Comparison of ENCODE assay signal across 17 mouse cellular contexts in genomic region chr14:22036802-22037497, GRCm38 (mm10). TPM values are rescaled to one million over a fixed set of nuclear protein-coding genes. Genes with fewer than 3 reads are reported as not detected.
DNase-seq lines count a peak whose midpoint lies in the region; ATAC-seq lines count a peak whose summit lies in the region.
"Had no signal": no experiment of that assay in that cellular context is flagged by ENCODE, and none has a peak within 500 bp of the region (broad histone marks: within the 10 kb centered on the region; RNA-seq: fewer than 3 reads in every experiment).

No protein-coding gene starts in this region.

- no peak overlapping the region for H3K9ac ChIP-seq in hindbrain, embryonic 12.5 days
- no peak overlapping the region for H3K9ac ChIP-seq in midbrain, embryonic 14.5 days (replicated peaks; ENCODE audit: low read length)
- H3K9ac ChIP-seq: embryonic facial prominence, embryonic 13.5 days; limb, embryonic 12.5 days; liver, embryonic 13.5 days; lung, embryonic 15.5 days had no signal

- no peak overlapping the region for H3K27ac ChIP-seq in hindbrain, embryonic 12.5 days
- H3K27ac ChIP-seq in midbrain, embryonic 14.5 days (replicated peaks; ENCODE audit: low read depth, low read length), result no peak overlapping the region
- H3K27ac ChIP-seq: embryonic facial prominence, embryonic 13.5 days; limb, embryonic 12.5 days; liver, embryonic 13.5 days; lung, embryonic 15.5 days had no signal

- H3K27me3 ChIP-seq in hindbrain, embryonic 12.5 days, result peaks cover 23% of the 10 kb centered on the region
- peaks cover 6% of the 10 kb centered on the region; the same call in 1 of the 2 replicates for H3K27me3 ChIP-seq in midbrain, embryonic 14.5 days (ENCODE audit: control insufficient read depth, insufficient read depth, low read length)
- H3K27me3 ChIP-seq: liver, embryonic 13.5 days; lung, embryonic 15.5 days had no signal

- H3K36me3 ChIP-seq in hindbrain, embryonic 12.5 days, result no peaks in the 10 kb centered on the region
- H3K36me3 ChIP-seq in midbrain, embryonic 14.5 days (ENCODE audit: control insufficient read depth, insufficient read depth, low read length), result no peaks in the 10 kb centered on the region
- H3K36me3 ChIP-seq: embryonic facial prominence, embryonic 13.5 days; limb, embryonic 12.5 days; liver, embryonic 13.5 days; lung, embryonic 15.5 days had no signal

- no peak overlapping the region for H3K4me3 ChIP-seq in hindbrain, embryonic 12.5 days
- H3K4me3 ChIP-seq in midbrain, embryonic 14.5 days (replicated peaks; ENCODE audit: low read depth, low read length), result no peak overlapping the region
- H3K4me3 ChIP-seq: embryonic facial prominence, embryonic 13.5 days; limb, embryonic 12.5 days; liver, embryonic 13.5 days; lung, embryonic 15.5 days had no signal

- no peak for ATAC-seq in hindbrain, embryonic 12.5 days (ENCODE audit: low FRiP score)
- no peak; the same call in 1 of the 2 replicates for ATAC-seq in midbrain, embryonic 14.5 days (ENCODE audit: low FRiP score, low TSS enrichment)

- H3K9me3 ChIP-seq in hindbrain, embryonic 12.5 days (replicated peaks), result no peaks in the 10 kb centered on the region
- H3K9me3 ChIP-seq in midbrain, embryonic 14.5 days (ENCODE audit: control insufficient read depth, low read length), result no peaks in the 10 kb centered on the region
- H3K9me3 ChIP-seq: embryonic facial prominence, embryonic 13.5 days; limb, embryonic 12.5 days; liver, embryonic 13.5 days; lung, embryonic 15.5 days had no signal

- peak overlapping the region; percentile 17; the same call in 1 of the 2 replicates for H3K4me2 ChIP-seq in hindbrain, embryonic 12.5 days (replicated peaks)
- peak overlapping the region; percentile 38 for H3K4me2 ChIP-seq in midbrain, embryonic 14.5 days (ENCODE audit: low read length)
- H3K4me2 ChIP-seq: limb, embryonic 12.5 days; liver, embryonic 13.5 days; lung, embryonic 15.5 days had no signal

- peak; percentile 16 for DNase-seq in retina, postnatal 1 day
- no peak for DNase-seq in retina, embryonic 14.5 days (ENCODE audit: low spot score)
- DNase-seq in midbrain, embryonic 14.5 days, result peak; percentile 59
- DNase-seq in adrenal gland, postnatal 36 days, result no peak
- DNase-seq in cerebellum, adult 11 months, result no peak
- no peak for DNase-seq in MN1 (ENCODE audit: low spot score)
- DNase-seq: cerebellum, adult 11-12 months; heart, adult 18-20 months; kidney, adult 8-10 months; kidney, postnatal 25 days; layer of hippocampus, adult 9-11 months; liver, embryonic 13.5 days; thymus, postnatal 14 days had no signal

- 31% methylated on average over 12 of the region's 12 CpGs for WGBS in hindbrain, embryonic 12.5 days
- 11% methylated on average over 12 of the region's 12 CpGs for WGBS in midbrain, embryonic 14.5 days

- peaks cover 31% of the 10 kb centered on the region for H3K4me1 ChIP-seq in hindbrain, embryonic 12.5 days
- peaks cover 26% of the 10 kb centered on the region for H3K4me1 ChIP-seq in midbrain, embryonic 14.5 days (ENCODE audit: control insufficient read depth, insufficient read depth, low read length)
- H3K4me1 ChIP-seq: liver, embryonic 13.5 days had no signal

RNA-seq across cellular contexts. Expression of gene Lrmda, which starts 17.4 kb away (rescaled TPM):
- polyA plus RNA-seq in hindbrain, embryonic 12.5 days (2016; fragmentation: Nextera tagmentation; extraction: Ambion mirVana), result 0.53 and 0.83 TPM in 2 replicates
- polyA plus RNA-seq in midbrain, embryonic 14.5 days (2014; fragmentation: Nextera tagmentation; extraction: Ambion mirVana), result 0.42 TPM in 1 of 2 replicates, not detected in the other
- total RNA-seq in adrenal gland, postnatal 36 days (2021), result 1 to 10 TPM; 5.2 to 7.2 TPM

RNA-seq across cellular contexts. Expression of gene Zfp503, which starts 47.5 kb away (rescaled TPM):
- polyA plus RNA-seq in hindbrain, embryonic 12.5 days (2016; fragmentation: Nextera tagmentation; extraction: Ambion mirVana), result 39.0 and 45.6 TPM in 2 replicates
- polyA plus RNA-seq in midbrain, embryonic 14.5 days (2014; fragmentation: Nextera tagmentation; extraction: Ambion mirVana), result 4.4 and 5.0 TPM in 2 replicates
- total RNA-seq in adrenal gland, postnatal 36 days (2021), result 10 to 100 TPM; 23.4 to 30.3 TPM

Comparison
In these comparisons a context has a peak if more than half of its experiments do, and no peak if none do; other contexts are left out.
1. DNase-seq: peak in retina, postnatal 1 day (single experiment) and midbrain, embryonic 14.5 days (single experiment); none in retina, embryonic 14.5 days (single experiment), adrenal gland, postnatal 36 days (0 of 2), cerebellum, adult 11 months (single experiment) and MN1 (single experiment).